In genomic region chr2:45840389-45840788, GRCm38 (mm10) we compare ENCODE assay signal across 13 mouse cellular contexts.
"Had no signal": no experiment of that assay in that cellular context is flagged by ENCODE, and none has a peak within 500 bp of the region (broad histone marks: within the 10 kb centered on the region; RNA-seq: fewer than 3 reads in every experiment).

No protein-coding gene starts in this region.

- DNase-seq: kidney, adult 18-20 months; kidney, adult 9 months; kidney, postnatal 25 days; layer of hippocampus, adult 9-11 months; liver, embryonic 13.5 days; lung, adult 2 months; lung, postnatal 14 days; lung, postnatal 4 days; midbrain, embryonic 14.5 days; right cerebral cortex, adult 18-20 months; right cerebral cortex, postnatal 14 days; right cerebral cortex, postnatal 4 days; thymus, postnatal 25 days had no signal
